Mouse (Mus musculus) thymus, adult 2 months (tissue): Measurements from ENCODE around the gene Smc3. TPM values are rescaled to one million over a fixed set of nuclear protein-coding genes. Genes with fewer than 3 reads are reported as not detected.

Source experiments
- DNase-seq: peaks from one replicate; pipeline ENCODE4 v3.0.0; 2021
- H3K27ac ChIP-seq: fragments of 200-500 bp; 2 replicates; pipeline ENCODE4 v1.5.1; 2012; ENCODE audit warnings: low read length, control low read depth; ENCODE audit not compliant: control insufficient read depth, insufficient read depth
- H3K27me3 ChIP-seq: fragments of 200-500 bp; 2 replicates; pipeline ENCODE4 v1.6.1; 2012; ENCODE audit warnings: mild to moderate bottlenecking, low read length, moderate library complexity, mixed read lengths; ENCODE audit not compliant: control insufficient read depth, insufficient read depth
- H3K36me3 ChIP-seq: fragments of 200-500 bp; 2 replicates; pipeline ENCODE4 v1.6.1; 2012; ENCODE audit warnings: mild to moderate bottlenecking, low read length, moderate library complexity; ENCODE audit not compliant: control insufficient read depth, insufficient read depth
- H3K4me1 ChIP-seq: fragments of 200-500 bp; replicated peaks from 2 replicates; pipeline ENCODE4 v1.6.1; 2012; ENCODE audit warnings: low read length; ENCODE audit not compliant: control insufficient read depth, insufficient read depth
- H3K4me3 ChIP-seq: fragments of 200-500 bp; 2 replicates; pipeline ENCODE4 v1.5.1; 2012; ENCODE audit warnings: mild to moderate bottlenecking, low read length, control low read depth, moderate library complexity; ENCODE audit not compliant: control insufficient read depth, insufficient read depth
- CTCF ChIP-seq: fragments of 200-500 bp; IDR thresholded peaks from 2 replicates; pipeline ENCODE4 v1.5.1; 2012; ENCODE audit warnings: mild to moderate bottlenecking, control low read depth, low read length, moderate library complexity, borderline replicate concordance; ENCODE audit not compliant: control insufficient read depth, poor library complexity, insufficient read depth; ENCODE audit errors: extremely low read depth
- POLR2A ChIP-seq: fragments of 200-500 bp; IDR thresholded peaks from 2 replicates; pipeline ENCODE4 v1.6.1; 2012; ENCODE audit warnings: mild to moderate bottlenecking, low read length, control low read depth, moderate library complexity; ENCODE audit not compliant: control insufficient read depth, poor library complexity, insufficient read depth; ENCODE audit errors: extremely low read depth
- WGBS: fragments of 180-500 bp; shearing (Covaris S2); methylation state at CpG from one replicate; pipeline ENCODE4 v1.1.7; 2018; 5-methylcytosine and 5-hydroxymethylcytosine counted together
- polyA plus RNA-seq: library from polyadenylated mRNA; depleted of rRNA; stranded (reverse); fragments of >200 nt; gene quantifications from 2 replicates; pipeline ENCODE4 v1.2.3, GENCODE M21; 2012

The Smc3 gene
- polyA plus RNA-seq, 1 experiment = 8.7 TPM

GRCm38 (mm10) chr19:53596723-53597474, 3.3 kb upstream of the Smc3 start:
- no peak for TF ChIP-seq CTCF
- TF ChIP-seq POLR2A = no peak
- no peaks in the 10 kb centered on the region for H3K4me1 ChIP-seq
- H3K27ac ChIP-seq = no peak overlapping the region
- no peak for DNase-seq
- no peaks in the 10 kb centered on the region for H3K36me3 ChIP-seq
- no peaks in the 10 kb centered on the region for H3K27me3 ChIP-seq
- WGBS = 92% methylated on average over 7 of the region's 7 CpGs
- H3K4me3 ChIP-seq = no peak overlapping the region

- WGBS = under 1% methylated on average over 82 of the region's 82 CpGs
- peak; percentile 70 for DNase-seq
- H3K27ac ChIP-seq = peak overlapping the region; percentile 44
- H3K27me3 ChIP-seq = no peaks in the 10 kb centered on the region
- no peak; the same call in 1 of the 2 replicates for TF ChIP-seq POLR2A
- H3K4me3 ChIP-seq = peak overlapping the region; percentile 72
- peaks cover 5% of the 10 kb centered on the region for H3K4me1 ChIP-seq
- H3K36me3 ChIP-seq = 0 out of 2 replicates have a peak, but pooled peaks cover 3% of the 10 kb centered on the region
Measured at GRCm38 (mm10) chr19:53600549-53601362, 558 bp downstream of the Smc3 start.

- Histone ChIP-seq H3K4me3 (peak overlapping the region; percentile 72), H3K27ac (peak overlapping the region; percentile 44), H3K27me3 (no peaks in the 10 kb centered on the region), H3K36me3 (peaks cover 7% of the 10 kb centered on the region; the same call in 1 of the 2 replicates), H3K4me1 (peaks cover 5% of the 10 kb centered on the region)
- TF ChIP-seq CTCF = no peak
- TF ChIP-seq POLR2A = no peak
- no peak for DNase-seq
- whole genome bisulfite sequencing = 5% methylated on average over 11 of the region's 11 CpGs
Measured at GRCm38 (mm10) chr19:53601363-53601655, 1.1 kb downstream of the Smc3 start.

GRCm38 (mm10) chr19:53608921-53609320, 8.7 kb downstream of the Smc3 start:
- Histone ChIP-seq H3K27ac (no peak overlapping the region), H3K27me3 (no peaks in the 10 kb centered on the region), H3K4me1 (0 out of 2 replicates have a peak, but pooled peaks cover 3% of the 10 kb centered on the region), H3K36me3 (peaks cover 19% of the 10 kb centered on the region), H3K4me3 (no peak overlapping the region)
- TF ChIP-seq CTCF (no peak), POLR2A (no peak)
- DNase-seq = no peak
- 93% methylated on average over 6 of the region's 6 CpGs for whole genome bisulfite sequencing

- no peak overlapping the region for H3K27ac ChIP-seq
- no peak for DNase-seq
- H3K27me3 ChIP-seq = no peaks in the 10 kb centered on the region
- TF ChIP-seq CTCF = no peak
- no peak for TF ChIP-seq POLR2A
- 96% methylated on average over 13 of the region's 13 CpGs for WGBS
- no peak overlapping the region for H3K4me3 ChIP-seq
- peaks cover 87% of the 10 kb centered on the region for H3K36me3 ChIP-seq
- no peaks in the 10 kb centered on the region for H3K4me1 ChIP-seq
Measured at GRCm38 (mm10) chr19:53621681-53622080, 21.5 kb downstream of the Smc3 start.

- peaks cover 70% of the 10 kb centered on the region for H3K36me3 ChIP-seq
- 93% methylated on average over 2 of the region's 2 CpGs for WGBS
- no peak overlapping the region for H3K27ac ChIP-seq
- DNase-seq = no peak
- no peaks in the 10 kb centered on the region for H3K27me3 ChIP-seq
- H3K4me1 ChIP-seq = no peaks in the 10 kb centered on the region
- TF ChIP-seq POLR2A (no peak), CTCF (no peak)
- no peak overlapping the region for H3K4me3 ChIP-seq
Measured at GRCm38 (mm10) chr19:53638041-53638440, 37.8 kb downstream of the Smc3 start.
